Mouse (Mus musculus): Measurements from ENCODE around the gene Efcab5. TPM values are rescaled to one million over a fixed set of nuclear protein-coding genes. Genes with fewer than 3 reads are reported as not detected.
"Not testable (repeated sequence)": the region's sequence is repeated elsewhere in the genome, so short reads cannot be mapped to it uniquely, and the experiment has no call there.

The Efcab5 gene
- total and polyA plus RNA-seq, 3 experiments, result 0.20 to 0.52 (median 0.45) TPM

- peak within 1 kb of the TSS; percentile 66 for H3K4me3 ChIP-seq
- peak within 1 kb of the TSS; percentile 68 for H3K9ac ChIP-seq (ENCODE audit: low read depth, low read length)
- DNase-seq, result peak; percentile 94
- WGBS, result 3% methylated on average over 48 of the region's 48 CpGs
- no peaks in the 10 kb centered on the region; the same call in 1 of the 2 replicates for H3K36me3 ChIP-seq (ENCODE audit: control insufficient read depth, insufficient read depth, low read length)
- TF ChIP-seq POLR2A (IDR thresholded peaks at IDR 0.05; ENCODE audit: insufficient read depth, low read depth, low read length) (peak; percentile 99), EP300 (IDR thresholded peaks at IDR 0.05; ENCODE audit: insufficient read depth, low read depth, low read length) (peak; percentile 33; the same call in 1 of the 2 replicates), CTCF (IDR thresholded peaks at IDR 0.05) (no peak)
- peaks cover 1% of the 10 kb centered on the region; the same call in 1 of the 2 replicates for H3K4me1 ChIP-seq (ENCODE audit: control insufficient read depth, insufficient read depth, low read length)
- peak within 1 kb of the TSS; percentile 80 for H3K27ac ChIP-seq
- peaks cover 3% of the 10 kb centered on the region for H3K79me2 ChIP-seq (replicated peaks; ENCODE audit: control insufficient read depth, insufficient read depth, low read length)
- intact Hi-C loops (cut with DNase I), result no loop called here
- H3K27me3 ChIP-seq (ENCODE audit: control insufficient read depth, insufficient read depth, low read length), result no peaks in the 10 kb centered on the region
These were observed 110.3 kb downstream of the Efcab5 start, which contains the start of gene Nsrp1 for GRCm38 (mm10) chr11:77078273-77079134. Gene Nsrp1 (minus strand): TSS chr11:77078435.

DNA sequence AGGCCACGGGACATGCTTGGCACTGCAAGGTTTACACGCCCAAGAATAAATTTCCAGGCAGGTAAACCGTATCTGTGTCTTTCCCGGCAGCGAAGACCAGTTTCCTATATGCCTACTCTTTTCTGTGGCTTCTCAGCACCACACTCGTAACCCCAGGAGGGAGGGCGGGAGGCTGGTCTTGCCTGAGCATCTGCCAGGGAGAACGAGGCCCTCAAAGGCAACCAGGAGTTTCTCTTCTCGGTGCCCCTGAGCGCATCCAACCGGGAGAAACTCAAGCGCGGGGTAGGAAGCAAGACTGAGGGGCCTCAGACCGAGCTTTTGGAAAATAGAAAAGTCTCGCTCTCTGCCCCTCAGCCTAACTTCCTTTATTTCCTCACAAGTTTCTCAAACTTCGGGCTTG is 111.0 kb downstream of the Efcab5 start:
- intact Hi-C loops (cut with DNase I), result no loop called here
- no peak for DNase-seq
- Histone ChIP-seq H3K79me2 (replicated peaks; ENCODE audit: control insufficient read depth, insufficient read depth, low read length) (peaks cover 4% of the 10 kb centered on the region), H3K27me3 (ENCODE audit: control insufficient read depth, insufficient read depth, low read length) (no peaks in the 10 kb centered on the region), H3K9ac (ENCODE audit: low read depth, low read length) (peak overlapping the region; percentile 67), H3K4me3 (peak overlapping the region; percentile 66), H3K27ac (peak overlapping the region; percentile 80), H3K36me3 (ENCODE audit: control insufficient read depth, insufficient read depth, low read length) (no peaks in the 10 kb centered on the region; the same call in 1 of the 2 replicates), H3K4me1 (ENCODE audit: control insufficient read depth, insufficient read depth, low read length) (peaks cover 1% of the 10 kb centered on the region; the same call in 1 of the 2 replicates)
- WGBS, result 1% methylated on average over 16 of the region's 16 CpGs
- TF ChIP-seq EP300 (IDR thresholded peaks at IDR 0.05; ENCODE audit: insufficient read depth, low read depth, low read length) (no peak), CTCF (IDR thresholded peaks at IDR 0.05) (no peak), POLR2A (IDR thresholded peaks at IDR 0.05; ENCODE audit: insufficient read depth, low read depth, low read length) (no peak)

DNA sequence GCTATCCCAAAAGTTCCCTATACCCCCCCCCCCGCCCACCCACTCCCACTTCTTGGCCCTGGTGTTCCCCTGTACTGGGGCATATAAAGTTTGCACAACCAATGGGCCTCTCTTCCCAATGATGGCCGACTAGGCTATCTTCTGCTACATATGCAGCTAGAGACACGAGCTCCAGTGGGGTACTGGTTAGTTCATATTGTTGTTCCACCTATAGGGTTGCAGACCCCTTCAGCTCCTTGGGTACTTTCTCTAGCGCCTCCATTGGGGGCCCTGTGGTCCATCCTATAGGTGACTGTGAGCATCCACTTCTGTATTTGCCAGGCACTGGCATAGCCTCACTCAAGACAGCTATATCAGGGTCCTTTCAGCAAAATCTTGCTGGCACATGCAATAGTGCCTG is 111.4 kb downstream of the Efcab5 start:
- H3K27ac ChIP-seq; H3K36me3 ChIP-seq (ENCODE audit: control insufficient read depth, insufficient read depth, low read length); intact Hi-C loops (cut with DNase I); H3K27me3 ChIP-seq (ENCODE audit: control insufficient read depth, insufficient read depth, low read length); H3K4me1 ChIP-seq (ENCODE audit: control insufficient read depth, insufficient read depth, low read length); H3K9ac ChIP-seq (ENCODE audit: low read depth, low read length); DNase-seq; H3K79me2 ChIP-seq (replicated peaks; ENCODE audit: control insufficient read depth, insufficient read depth, low read length): not testable (repeated sequence)
- peak overlapping the region; percentile 66 for H3K4me3 ChIP-seq
- 57% methylated on average over 4 of the region's 4 CpGs for WGBS

DNA sequence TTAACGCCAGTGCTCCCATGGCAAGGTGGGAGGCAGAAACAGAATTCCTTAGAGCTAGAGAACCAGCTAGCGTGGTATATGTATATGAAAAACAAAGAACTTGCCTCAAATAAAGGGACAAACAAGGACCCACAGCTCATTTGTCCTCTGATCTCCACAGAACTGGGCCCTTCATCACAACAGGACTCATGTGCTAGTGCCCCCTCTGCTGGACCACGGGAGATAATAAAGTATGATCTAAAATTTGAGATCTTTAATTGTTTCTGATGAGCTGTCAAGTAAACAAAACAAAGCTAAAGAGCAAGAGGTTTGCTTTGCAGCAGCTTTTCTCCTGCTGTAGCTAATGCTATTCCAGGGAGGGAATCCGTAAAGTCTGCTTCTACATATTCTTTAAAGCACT is 118.0 kb downstream of the Efcab5 start:
- DNase-seq, result no peak
- Histone ChIP-seq H3K36me3 (ENCODE audit: control insufficient read depth, insufficient read depth, low read length) (no peaks in the 10 kb centered on the region; the same call in none of the 2 replicates), H3K4me1 (ENCODE audit: control insufficient read depth, insufficient read depth, low read length) (no peaks in the 10 kb centered on the region), H3K4me3 (no peak overlapping the region), H3K27me3 (ENCODE audit: control insufficient read depth, insufficient read depth, low read length) (no peaks in the 10 kb centered on the region), H3K27ac (no peak overlapping the region), H3K79me2 (replicated peaks; ENCODE audit: control insufficient read depth, insufficient read depth, low read length) (peaks cover 7% of the 10 kb centered on the region), H3K9ac (ENCODE audit: low read depth, low read length) (no peak overlapping the region)
- intact Hi-C loops (cut with DNase I), result no loop called here
- 77% methylated on average over 4 of the region's 4 CpGs for WGBS
- TF ChIP-seq CTCF (IDR thresholded peaks at IDR 0.05) (peak; percentile 52), EP300 (IDR thresholded peaks at IDR 0.05; ENCODE audit: insufficient read depth, low read depth, low read length) (no peak), POLR2A (IDR thresholded peaks at IDR 0.05; ENCODE audit: insufficient read depth, low read depth, low read length) (no peak)

DNA sequence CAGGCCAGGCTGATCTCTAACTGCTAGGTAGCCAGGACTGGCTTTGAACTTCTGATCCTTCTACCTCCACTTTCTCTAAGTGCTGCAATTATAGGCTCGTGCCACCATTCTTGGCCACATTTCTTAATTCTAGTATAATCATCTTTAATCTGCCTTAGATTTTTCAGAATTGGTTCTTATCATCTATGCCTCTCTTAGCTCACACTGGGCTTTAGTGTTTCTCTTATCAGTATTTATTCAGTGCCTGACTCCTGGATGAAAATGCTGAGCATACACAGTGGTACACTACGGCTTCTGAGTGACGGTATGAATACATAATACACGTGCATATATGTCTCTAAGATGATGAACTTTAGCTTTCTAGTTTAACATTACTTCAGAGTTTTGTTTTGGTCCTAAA is 119.9 kb downstream of the Efcab5 start:
- H3K79me2 ChIP-seq (replicated peaks; ENCODE audit: control insufficient read depth, insufficient read depth, low read length), result peaks cover 5% of the 10 kb centered on the region; the same call in 1 of the 2 replicates
- DNase-seq, result no peak
- no peak overlapping the region for H3K27ac ChIP-seq
- no peak overlapping the region for H3K4me3 ChIP-seq
- no peaks in the 10 kb centered on the region for H3K4me1 ChIP-seq (ENCODE audit: control insufficient read depth, insufficient read depth, low read length)
- H3K9ac ChIP-seq (ENCODE audit: low read depth, low read length), result no peak overlapping the region
- no peak for TF ChIP-seq EP300 (IDR thresholded peaks at IDR 0.05; ENCODE audit: insufficient read depth, low read depth, low read length)
- TF ChIP-seq CTCF (IDR thresholded peaks at IDR 0.05), result no peak
- no peak for TF ChIP-seq POLR2A (IDR thresholded peaks at IDR 0.05; ENCODE audit: insufficient read depth, low read depth, low read length)
- H3K27me3 ChIP-seq (ENCODE audit: control insufficient read depth, insufficient read depth, low read length), result no peaks in the 10 kb centered on the region
- intact Hi-C loops (cut with DNase I), result loop anchor here (5.0 kb wide), 1 partner anchor 72 kb away; the partner anchor contains the start of gene Slc6a4
- no peaks in the 10 kb centered on the region; the same call in none of the 2 replicates for H3K36me3 ChIP-seq (ENCODE audit: control insufficient read depth, insufficient read depth, low read length)
- 64% methylated on average over 4 of the region's 4 CpGs for WGBS

DNA sequence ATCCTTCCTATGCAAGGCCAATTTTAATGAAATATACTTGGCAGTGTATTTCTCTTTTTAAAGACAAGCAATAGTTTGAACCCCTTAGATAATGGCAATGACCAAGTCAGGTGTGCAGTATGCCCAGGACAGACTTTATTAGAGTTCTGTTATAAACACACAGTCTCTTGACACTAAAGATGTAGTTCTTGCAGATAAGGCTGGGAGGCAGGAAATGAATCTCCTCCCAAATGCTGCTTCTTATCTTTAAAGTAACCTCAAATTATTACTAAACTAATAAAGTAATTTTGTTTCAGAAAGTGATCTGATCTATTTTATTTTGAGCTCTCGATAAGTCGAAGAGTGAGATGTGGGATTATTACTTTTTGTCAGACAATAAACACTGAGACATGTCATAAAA is 125.4 kb downstream of the Efcab5 start:
- intact Hi-C loops (cut with DNase I), result no loop called here
- Histone ChIP-seq H3K79me2 (replicated peaks; ENCODE audit: control insufficient read depth, insufficient read depth, low read length) (no peaks in the 10 kb centered on the region; the same call in 1 of the 2 replicates), H3K27ac (no peak overlapping the region), H3K4me3 (no peak overlapping the region), H3K9ac (ENCODE audit: low read depth, low read length) (no peak overlapping the region), H3K27me3 (ENCODE audit: control insufficient read depth, insufficient read depth, low read length) (no peaks in the 10 kb centered on the region), H3K36me3 (ENCODE audit: control insufficient read depth, insufficient read depth, low read length) (peaks cover 5% of the 10 kb centered on the region), H3K4me1 (ENCODE audit: control insufficient read depth, insufficient read depth, low read length) (peaks cover 1% of the 10 kb centered on the region; the same call in 1 of the 2 replicates)
- no peak for DNase-seq
- 79% methylated on average over 2 of the region's 2 CpGs for WGBS
- TF ChIP-seq POLR2A (IDR thresholded peaks at IDR 0.05; ENCODE audit: insufficient read depth, low read depth, low read length), result no peak
- TF ChIP-seq CTCF (IDR thresholded peaks at IDR 0.05), result no peak
- no peak for TF ChIP-seq EP300 (IDR thresholded peaks at IDR 0.05; ENCODE audit: insufficient read depth, low read depth, low read length)
